Mouse (Mus musculus) myocyte (in vitro differentiated cells): ENCODE measurements around the gene Acbd3. TPM values are rescaled to one million over a fixed set of nuclear protein-coding genes. Genes with fewer than 3 reads are reported as not detected.

Source experiments
- H3K27me3 ChIP-seq: one replicate; pipeline ENCODE4 v1.6.1; 2011; ENCODE audit not compliant: control insufficient read depth, insufficient read depth, insufficient read length
- H3K36me3 ChIP-seq: one replicate; pipeline ENCODE4 v1.6.1; 2011; ENCODE audit not compliant: control insufficient read depth, insufficient read depth
- H3K4me2 ChIP-seq: one replicate; pipeline ENCODE4 v1.6.1; 2011; ENCODE audit warnings: low read depth, control low read depth
- H3K4me3 ChIP-seq: one replicate; pipeline ENCODE4 v1.5.1; 2011; ENCODE audit warnings: mild to moderate bottlenecking, control low read depth, moderate library complexity
- H3K79me2 ChIP-seq: one replicate; pipeline ENCODE4 v1.6.1; 2011; ENCODE audit not compliant: control insufficient read depth, insufficient read depth
- H3ac ChIP-seq: one replicate; pipeline ENCODE4 v1.6.1; 2011; ENCODE audit not compliant: control insufficient read depth, insufficient read length
- CEBPB ChIP-seq: IDR thresholded peaks from 2 replicates; pipeline ENCODE4 v1.6.1; 2011; ENCODE audit warnings: mild to moderate bottlenecking, moderate library complexity; ENCODE audit not compliant: poor library complexity, insufficient read depth, severe bottlenecking
- E2F4 ChIP-seq: IDR thresholded peaks from one replicate; pipeline ENCODE4 v1.6.1; 2011; ENCODE audit warnings: mild to moderate bottlenecking, control low read depth, moderate library complexity; ENCODE audit not compliant: insufficient read depth
- MAX ChIP-seq: IDR thresholded peaks from one replicate; pipeline ENCODE4 v1.6.1; 2011; ENCODE audit warnings: low read depth, mild to moderate bottlenecking, control low read depth
- MYOD1 ChIP-seq, 3 experiments: IDR thresholded peaks; one replicate each; pipeline ENCODE4 v1.6.1; 2011; ENCODE audit warnings: control low read depth in 2 of 3, low read depth in 2 of 3, mild to moderate bottlenecking in 2 of 3, moderate library complexity in 1 of 3; ENCODE audit not compliant: insufficient read length in 2 of 3, control insufficient read depth in 1 of 3
- MYOG ChIP-seq, 3 experiments: IDR thresholded peaks; one replicate each; pipeline ENCODE4 v1.6.1; 2011; ENCODE audit warnings: control low read depth in 2 of 3, low read depth in 2 of 3, mild to moderate bottlenecking in 2 of 3; ENCODE audit not compliant: insufficient read length in 2 of 3, control insufficient read depth in 1 of 3, insufficient read depth in 1 of 3
- POLR2A ChIP-seq: IDR thresholded peaks from one replicate; pipeline ENCODE4 v1.6.1; 2011; ENCODE audit warnings: low read depth, mild to moderate bottlenecking, control low read depth, moderate library complexity; ENCODE audit not compliant: insufficient read length
- POLR2AphosphoS2 ChIP-seq: IDR thresholded peaks from one replicate; pipeline ENCODE4 v1.6.1; 2011; ENCODE audit warnings: low read depth, control low read depth; ENCODE audit not compliant: insufficient read length
- REST ChIP-seq: IDR thresholded peaks from one replicate; pipeline ENCODE4 v1.6.1; 2011; ENCODE audit warnings: mild to moderate bottlenecking, control low read depth, moderate library complexity; ENCODE audit not compliant: insufficient read depth, insufficient read length
- SRF ChIP-seq: IDR thresholded peaks from one replicate; pipeline ENCODE4 v1.6.1; 2011; ENCODE audit warnings: low read depth; ENCODE audit not compliant: control insufficient read depth, insufficient read length
- TCF12 ChIP-seq: IDR thresholded peaks from one replicate; pipeline ENCODE4 v1.6.1; 2011; ENCODE audit warnings: mild to moderate bottlenecking, control low read depth; ENCODE audit not compliant: poor library complexity, insufficient read depth, severe bottlenecking
- TCF3 ChIP-seq: IDR thresholded peaks from one replicate; pipeline ENCODE4 v1.6.1; 2011; ENCODE audit warnings: low read depth, control low read depth; ENCODE audit not compliant: insufficient read length
- USF1 ChIP-seq: IDR thresholded peaks from one replicate; pipeline ENCODE4 v1.6.1; 2011; ENCODE audit warnings: low read depth, mild to moderate bottlenecking, control low read depth, moderate library complexity
- polyA plus RNA-seq: library from polyadenylated mRNA; unstranded; fragments of >200 nt; fragmentation: generic; extraction: Trizol; gene quantifications from one replicate; pipeline ENCODE4 v1.2.1, GENCODE M21; 2012; ENCODE audit warnings: missing spikeins

Gene Acbd3
- polyA plus RNA-seq: 13.6 TPM

- peak within 1 kb of the TSS; percentile 79 for H3K4me3 ChIP-seq
- TF ChIP-seq POLR2A (peak; percentile 96), POLR2AphosphoS2 (peak; percentile 94), USF1 (no peak), CEBPB (no peak), TCF3 (no peak), E2F4 (peak; percentile 24), SRF (no peak), TCF12 (no peak), MYOG (IDR thresholded peaks at IDR 0.05; ENCODE audit: control insufficient read depth in 1 of 3, insufficient read depth in 1 of 3, insufficient read length in 2 of 3, low read depth in 2 of 3) (peak in 1 of 3 experiments; percentile 61), MYOD1 (IDR thresholded peaks at IDR 0.05; ENCODE audit: control insufficient read depth in 1 of 3, insufficient read length in 2 of 3, low read depth in 2 of 3) (peak in 1 of 3 experiments; percentile 45), REST (peak; percentile 21)
Observed at GRCm38 (mm10) chr1:180725704-180726179, at the start of gene Acbd3. Gene Acbd3 (plus strand): TSS chr1:180726043.

GRCm38 (mm10) chr1:180691284-180691683 lies 34.6 kb upstream of the Acbd3 start:
- H3K4me3 ChIP-seq: no peak overlapping the region
- H3ac ChIP-seq: no peak overlapping the region
- peaks cover 5% of the 10 kb centered on the region for H3K36me3 ChIP-seq
- TF ChIP-seq POLR2A (no peak), POLR2AphosphoS2 (no peak), CEBPB (no peak), TCF12 (no peak), MYOG (IDR thresholded peaks at IDR 0.05; ENCODE audit: control insufficient read depth in 1 of 3, insufficient read depth in 1 of 3, insufficient read length in 2 of 3, low read depth in 2 of 3) (no peak), TCF3 (no peak), USF1 (no peak), SRF (no peak), MAX (no peak), E2F4 (no peak), REST (no peak), MYOD1 (IDR thresholded peaks at IDR 0.05; ENCODE audit: control insufficient read depth in 1 of 3, insufficient read length in 2 of 3, low read depth in 2 of 3) (no peak)
- H3K79me2 ChIP-seq: no peaks in the 10 kb centered on the region
- peaks cover 7% of the 10 kb centered on the region for H3K27me3 ChIP-seq
- H3K4me2 ChIP-seq: no peak overlapping the region

More at GRCm38 (mm10) chr1:180725704-180726179, at the start of gene Acbd3:
- Histone ChIP-seq H3K79me2 (peaks cover 49% of the 10 kb centered on the region), H3K27me3 (no peaks in the 10 kb centered on the region), H3ac (peak within 1 kb of the TSS; percentile 80), H3K36me3 (no peaks in the 10 kb centered on the region), H3K4me2 (peak within 1 kb of the TSS; percentile 98)

- Histone ChIP-seq H3K27me3 (peaks cover 34% of the 10 kb centered on the region), H3K4me2 (no peak within 1 kb of the TSS), H3K36me3 (no peaks in the 10 kb centered on the region), H3K4me3 (no peak within 1 kb of the TSS), H3ac (no peak within 1 kb of the TSS), H3K79me2 (no peaks in the 10 kb centered on the region)
- TF ChIP-seq MYOG (IDR thresholded peaks at IDR 0.05; ENCODE audit: control insufficient read depth in 1 of 3, insufficient read depth in 1 of 3, insufficient read length in 2 of 3, low read depth in 2 of 3): peak in 1 of 3 experiments; percentile 9
- no peak for TF ChIP-seq POLR2A
- TF ChIP-seq SRF: no peak
Observed at GRCm38 (mm10) chr1:180696626-180697352, 29.1 kb upstream of the Acbd3 start, which contains the start of gene Mixl1. Gene Mixl1 (minus strand): TSS chr1:180697034.

GRCm38 (mm10) chr1:180698063-180698462 lies 27.8 kb upstream of the Acbd3 start:
- TF ChIP-seq MAX (no peak), POLR2A (no peak), USF1 (no peak)
- Histone ChIP-seq H3K4me2 (no peak overlapping the region), H3K36me3 (no peaks in the 10 kb centered on the region), H3K27me3 (peaks cover 34% of the 10 kb centered on the region), H3K79me2 (no peaks in the 10 kb centered on the region), H3ac (no peak overlapping the region), H3K4me3 (no peak overlapping the region)

GRCm38 (mm10) chr1:180703400-180703799 lies 22.4 kb upstream of the Acbd3 start:
- no peaks in the 10 kb centered on the region for H3K36me3 ChIP-seq
- H3K4me2 ChIP-seq: peak overlapping the region; percentile 65
- H3K4me3 ChIP-seq: no peak overlapping the region
- H3K27me3 ChIP-seq: peaks cover 7% of the 10 kb centered on the region
- no peak overlapping the region for H3ac ChIP-seq
- no peak for TF ChIP-seq REST
- no peak for TF ChIP-seq POLR2AphosphoS2
- TF ChIP-seq TCF3: no peak
- TF ChIP-seq E2F4: no peak
- no peaks in the 10 kb centered on the region for H3K79me2 ChIP-seq
